Mouse (Mus musculus): ENCODE data around the gene Sdk1. TPM values are rescaled to one million over a fixed set of nuclear protein-coding genes. Genes with fewer than 3 reads are reported as not detected.

Gene Sdk1
- polyA plus RNA-seq, 1 experiment, result 4.0 TPM

- no peak overlapping the region for H3K27ac ChIP-seq (ENCODE audit: control insufficient read depth, insufficient read depth, low read depth, low read length)
- no peaks in the 10 kb centered on the region for H3K27me3 ChIP-seq (ENCODE audit: control insufficient read depth, insufficient read depth, low read length)
- no peaks in the 10 kb centered on the region for H3K36me3 ChIP-seq (ENCODE audit: control insufficient read depth, insufficient read depth, low read length)
- peaks cover 13% of the 10 kb centered on the region for H3K4me1 ChIP-seq (ENCODE audit: control insufficient read depth, insufficient read depth, low read length)
- TF ChIP-seq POLR2A (IDR thresholded peaks at IDR 0.05; ENCODE audit: control insufficient read depth, low read depth, low read length) (no peak), CTCF (IDR thresholded peaks at IDR 0.05; ENCODE audit: control insufficient read depth, insufficient read depth, insufficient replicate concordance, low read depth, low read length) (no peak)
- peak overlapping the region; percentile 81 for H3K4me3 ChIP-seq (ENCODE audit: control insufficient read depth, low read depth, low read length)
Observed at GRCm38 (mm10) chr5:141240441-141240840, 849 bp upstream of the Sdk1 start.

GRCm38 (mm10) chr5:141241645-141242284 lies 475 bp downstream of the Sdk1 start:
- no peaks in the 10 kb centered on the region for H3K36me3 ChIP-seq (ENCODE audit: control insufficient read depth, insufficient read depth, low read length)
- peaks cover 13% of the 10 kb centered on the region for H3K4me1 ChIP-seq (ENCODE audit: control insufficient read depth, insufficient read depth, low read length)
- TF ChIP-seq POLR2A (IDR thresholded peaks at IDR 0.05; ENCODE audit: control insufficient read depth, low read depth, low read length), result no peak
- TF ChIP-seq CTCF (IDR thresholded peaks at IDR 0.05; ENCODE audit: control insufficient read depth, insufficient read depth, insufficient replicate concordance, low read depth, low read length), result no peak
- no peaks in the 10 kb centered on the region for H3K27me3 ChIP-seq (ENCODE audit: control insufficient read depth, insufficient read depth, low read length)
- H3K4me3 ChIP-seq (ENCODE audit: control insufficient read depth, low read depth, low read length), result peak overlapping the region; percentile 88
- H3K27ac ChIP-seq (ENCODE audit: control insufficient read depth, insufficient read depth, low read depth, low read length), result no peak overlapping the region

- H3K27ac ChIP-seq (ENCODE audit: control insufficient read depth, insufficient read depth, low read depth, low read length), result no peak overlapping the region
- H3K27me3 ChIP-seq (ENCODE audit: control insufficient read depth, insufficient read depth, low read length), result no peaks in the 10 kb centered on the region
- H3K36me3 ChIP-seq (ENCODE audit: control insufficient read depth, insufficient read depth, low read length), result no peaks in the 10 kb centered on the region
- no peak overlapping the region; the same call in 1 of the 2 replicates for H3K4me3 ChIP-seq (ENCODE audit: control insufficient read depth, low read depth, low read length)
- no peak for TF ChIP-seq POLR2A (IDR thresholded peaks at IDR 0.05; ENCODE audit: control insufficient read depth, low read depth, low read length)
- TF ChIP-seq CTCF (IDR thresholded peaks at IDR 0.05; ENCODE audit: control insufficient read depth, insufficient read depth, insufficient replicate concordance, low read depth, low read length), result no peak
- peaks cover 13% of the 10 kb centered on the region for H3K4me1 ChIP-seq (ENCODE audit: control insufficient read depth, insufficient read depth, low read length)
Observed at GRCm38 (mm10) chr5:141243253-141243965, 2.1 kb downstream of the Sdk1 start.

GRCm38 (mm10) chr5:141264253-141264652 lies 23.0 kb downstream of the Sdk1 start:
- Histone ChIP-seq H3K27ac (ENCODE audit: control insufficient read depth, insufficient read depth, low read depth, low read length) (no peak overlapping the region), H3K4me3 (ENCODE audit: control insufficient read depth, low read depth, low read length) (no peak overlapping the region), H3K27me3 (ENCODE audit: control insufficient read depth, insufficient read depth, low read length) (no peaks in the 10 kb centered on the region), H3K36me3 (ENCODE audit: control insufficient read depth, insufficient read depth, low read length) (no peaks in the 10 kb centered on the region), H3K4me1 (ENCODE audit: control insufficient read depth, insufficient read depth, low read length) (no peaks in the 10 kb centered on the region)
- TF ChIP-seq CTCF (IDR thresholded peaks at IDR 0.05; ENCODE audit: control insufficient read depth, insufficient read depth, insufficient replicate concordance, low read depth, low read length), result no peak
- no peak for TF ChIP-seq POLR2A (IDR thresholded peaks at IDR 0.05; ENCODE audit: control insufficient read depth, low read depth, low read length)

GRCm38 (mm10) chr5:141277112-141277511 lies 35.8 kb downstream of the Sdk1 start:
- TF ChIP-seq POLR2A (IDR thresholded peaks at IDR 0.05; ENCODE audit: control insufficient read depth, low read depth, low read length), result no peak
- H3K4me1 ChIP-seq (ENCODE audit: control insufficient read depth, insufficient read depth, low read length), result no peaks in the 10 kb centered on the region
- no peak overlapping the region for H3K27ac ChIP-seq (ENCODE audit: control insufficient read depth, insufficient read depth, low read depth, low read length)
- no peak overlapping the region for H3K4me3 ChIP-seq (ENCODE audit: control insufficient read depth, low read depth, low read length)
- no peaks in the 10 kb centered on the region for H3K27me3 ChIP-seq (ENCODE audit: control insufficient read depth, insufficient read depth, low read length)
- no peaks in the 10 kb centered on the region for H3K36me3 ChIP-seq (ENCODE audit: control insufficient read depth, insufficient read depth, low read length)

GRCm38 (mm10) chr5:141281751-141282150 lies 40.5 kb downstream of the Sdk1 start:
- no peak overlapping the region for H3K27ac ChIP-seq (ENCODE audit: control insufficient read depth, insufficient read depth, low read depth, low read length)
- no peak for TF ChIP-seq POLR2A (IDR thresholded peaks at IDR 0.05; ENCODE audit: control insufficient read depth, low read depth, low read length)
- TF ChIP-seq CTCF (IDR thresholded peaks at IDR 0.05; ENCODE audit: control insufficient read depth, insufficient read depth, insufficient replicate concordance, low read depth, low read length), result no peak
- H3K36me3 ChIP-seq (ENCODE audit: control insufficient read depth, insufficient read depth, low read length), result no peaks in the 10 kb centered on the region
- H3K4me3 ChIP-seq (ENCODE audit: control insufficient read depth, low read depth, low read length), result no peak overlapping the region
- no peaks in the 10 kb centered on the region for H3K4me1 ChIP-seq (ENCODE audit: control insufficient read depth, insufficient read depth, low read length)
- no peaks in the 10 kb centered on the region for H3K27me3 ChIP-seq (ENCODE audit: control insufficient read depth, insufficient read depth, low read length)

- Histone ChIP-seq H3K36me3 (ENCODE audit: control insufficient read depth, insufficient read depth, low read length) (no peaks in the 10 kb centered on the region), H3K27me3 (ENCODE audit: control insufficient read depth, insufficient read depth, low read length) (no peaks in the 10 kb centered on the region), H3K4me3 (ENCODE audit: control insufficient read depth, low read depth, low read length) (no peak overlapping the region), H3K27ac (ENCODE audit: control insufficient read depth, insufficient read depth, low read depth, low read length) (no peak overlapping the region), H3K4me1 (ENCODE audit: control insufficient read depth, insufficient read depth, low read length) (no peaks in the 10 kb centered on the region)
- TF ChIP-seq POLR2A (IDR thresholded peaks at IDR 0.05; ENCODE audit: control insufficient read depth, low read depth, low read length) (no peak), CTCF (IDR thresholded peaks at IDR 0.05; ENCODE audit: control insufficient read depth, insufficient read depth, insufficient replicate concordance, low read depth, low read length) (no peak)
Observed at GRCm38 (mm10) chr5:141289611-141290010, 48.3 kb downstream of the Sdk1 start.

Measured in testis, adult 2 months (tissue).